Mouse (Mus musculus): ENCODE measurements around the gene Sbno2. TPM values are rescaled to one million over a fixed set of nuclear protein-coding genes. Genes with fewer than 3 reads are reported as not detected.
"Not testable (repeated sequence)": the region's sequence is repeated elsewhere in the genome, so short reads cannot be mapped to it uniquely, and the experiment has no call there.

Sbno2 gene
- total RNA-seq, 2 experiments from 2014 or later: 5.6 to 6.7 TPM

- peak; percentile 11 for DNase-seq
Observed at GRCm38 (mm10) chr10:80057683-80058326, 47.6 kb downstream of the Sbno2 start.

- no peak for DNase-seq
Observed at GRCm38 (mm10) chr10:80056976-80057682, 48.2 kb downstream of the Sbno2 start.

- no peak for DNase-seq
Observed at GRCm38 (mm10) chr10:80056506-80056905, 48.9 kb downstream of the Sbno2 start.

- DNase-seq: no peak
Observed at GRCm38 (mm10) chr10:80055891-80056290, 49.5 kb downstream of the Sbno2 start.

GRCm38 (mm10) chr10:80055364-80055763 lies 50.0 kb downstream of the Sbno2 start:
- no peak for DNase-seq

GRCm38 (mm10) chr10:80054911-80055310 lies 50.5 kb downstream of the Sbno2 start:
- not testable (repeated sequence) for DNase-seq

GRCm38 (mm10) chr10:80053831-80054815 lies 51.2 kb downstream of the Sbno2 start:
- peak; percentile 80 for DNase-seq

- DNase-seq: peak; percentile 99
Observed at GRCm38 (mm10) chr10:80053259-80053780, 52.1 kb downstream of the Sbno2 start.

GRCm38 (mm10) chr10:80052374-80052764 lies 53.0 kb downstream of the Sbno2 start:
- DNase-seq: no peak

- peak; percentile 70 for DNase-seq
Observed at GRCm38 (mm10) chr10:80051618-80052373, 53.6 kb downstream of the Sbno2 start.

GRCm38 (mm10) chr10:80050885-80051617 lies 54.3 kb downstream of the Sbno2 start:
- no peak for DNase-seq

- DNase-seq: no peak
Observed at GRCm38 (mm10) chr10:80050244-80050643, 55.1 kb downstream of the Sbno2 start.

GRCm38 (mm10) chr10:80048834-80049233 lies 56.5 kb downstream of the Sbno2 start:
- no peak for DNase-seq

GRCm38 (mm10) chr10:80048396-80048795 lies 57.0 kb downstream of the Sbno2 start:
- no peak for DNase-seq

- no peak for DNase-seq
Observed at GRCm38 (mm10) chr10:80047041-80047565, 58.3 kb downstream of the Sbno2 start, which contains the start of gene Gpx4. Gene Gpx4, plus strand, starts transcription at chr10:80047166.

GRCm38 (mm10) chr10:80045766-80046165 lies 59.6 kb downstream of the Sbno2 start:
- DNase-seq: no peak

GRCm38 (mm10) chr10:80045364-80045763 lies 60.0 kb downstream of the Sbno2 start:
- DNase-seq: not testable (repeated sequence)

- DNase-seq: no peak
Observed at GRCm38 (mm10) chr10:80044087-80044486, 61.3 kb downstream of the Sbno2 start.

- DNase-seq: not testable (repeated sequence)
Observed at GRCm38 (mm10) chr10:80041409-80042060, 63.8 kb downstream of the Sbno2 start.

GRCm38 (mm10) chr10:80039559-80039979 lies 65.8 kb downstream of the Sbno2 start, which contains the start of gene Polr2e:
Gene Polr2e, minus strand, starts transcription at chr10:80039795.
- peak; percentile 97 for DNase-seq
